Mouse (Mus musculus) intestine, embryonic 14.5 days (tissue): ENCODE data around the gene Thnsl1. TPM values are rescaled to one million over a fixed set of nuclear protein-coding genes. Genes with fewer than 3 reads are reported as not detected.
"Not testable (repeated sequence)": the region's sequence is repeated elsewhere in the genome, so short reads cannot be mapped to it uniquely, and the experiment has no call there.

ENCODE experiments used
- ATAC-seq: fragments of 200-750 bp; cut with Nextera tagmentation; replicated peaks from 2 replicates; pipeline ENCODE4 v1.8.0; 2017; ENCODE audit warnings: low read depth, moderate number of reproducible peaks, moderate TSS enrichment, moderate library complexity; ENCODE audit not compliant: low FRiP score, low TSS enrichment
- DNase-seq: peaks from one replicate; pipeline ENCODE4 v3.0.0-alpha.2; 2018; ENCODE audit warnings: low spot score
- H3K27ac ChIP-seq: fragments of 300-500 bp; sonication (generic); 2 replicates; pipeline ENCODE4 v1.5.1; 2014; ENCODE audit warnings: low read depth, mild to moderate bottlenecking, control low read depth
- H3K27me3 ChIP-seq: fragments of 300-500 bp; sonication (generic); replicated peaks from 2 replicates; pipeline ENCODE4 v1.6.1; 2014; ENCODE audit warnings: low read length, control low read depth; ENCODE audit not compliant: control insufficient read depth, insufficient read depth
- H3K36me3 ChIP-seq: fragments of 300-500 bp; sonication (generic); 2 replicates; pipeline ENCODE4 v1.6.1; 2014; ENCODE audit warnings: low read length, control low read depth; ENCODE audit not compliant: control insufficient read depth, insufficient read depth
- H3K4me1 ChIP-seq: fragments of 300-500 bp; sonication (generic); replicated peaks from 2 replicates; pipeline ENCODE4 v1.6.1; 2014; ENCODE audit warnings: low read length, control low read depth, mixed read lengths; ENCODE audit not compliant: control insufficient read depth, insufficient read depth
- H3K4me2 ChIP-seq: fragments of 300-500 bp; sonication (generic); 2 replicates; pipeline ENCODE4 v1.6.1; 2014; ENCODE audit warnings: low read length
- H3K4me3 ChIP-seq: fragments of 300-500 bp; sonication (generic); 2 replicates; pipeline ENCODE4 v1.5.1; 2014; ENCODE audit warnings: low read depth, low read length, control low read depth, mixed read lengths
- H3K9ac ChIP-seq: fragments of 300-500 bp; sonication (generic); 2 replicates; pipeline ENCODE4 v1.6.1; 2014; ENCODE audit warnings: mild to moderate bottlenecking, low read length
- H3K9me3 ChIP-seq: fragments of 300-500 bp; sonication (generic); 2 replicates; pipeline ENCODE4 v1.6.1; 2016; ENCODE audit warnings: low read length, control low read depth; ENCODE audit not compliant: control insufficient read depth
- WGBS: fragments of 180-500 bp; shearing (Covaris S2); extraction: QIAGEN DNeasy Blood & Tissue Kit; methylation state at CpG from one replicate; pipeline ENCODE4 v1.1.7; 2014; 5-methylcytosine and 5-hydroxymethylcytosine counted together
- polyA plus RNA-seq: library from polyadenylated mRNA; unstranded; fragments of >200 nt; fragmentation: Nextera tagmentation; extraction: Ambion mirVana; gene quantifications from 2 replicates; pipeline ENCODE4 v1.2.1, GENCODE M21; 2014

Gene Thnsl1
- polyA plus RNA-seq, 1 experiment from 2014 or later = 7.5 TPM

GRCm38 (mm10) chr2:21230276-21230675 is 24.8 kb downstream of the Thnsl1 start:
- Histone ChIP-seq H3K27me3 (no peaks in the 10 kb centered on the region), H3K4me1 (no peaks in the 10 kb centered on the region), H3K9ac (no peak overlapping the region), H3K4me2 (no peak overlapping the region), H3K36me3 (no peaks in the 10 kb centered on the region), H3K27ac (no peak overlapping the region), H3K9me3 (no peaks in the 10 kb centered on the region), H3K4me3 (no peak overlapping the region)
- no peak for DNase-seq
- 47% methylated on average over 2 of the region's 2 CpGs for WGBS
- no peak for ATAC-seq

- Histone ChIP-seq H3K4me2 (no peak overlapping the region), H3K4me3 (no peak overlapping the region), H3K36me3 (no peaks in the 10 kb centered on the region), H3K9me3 (no peaks in the 10 kb centered on the region), H3K4me1 (no peaks in the 10 kb centered on the region), H3K27ac (no peak overlapping the region), H3K9ac (no peak overlapping the region), H3K27me3 (no peaks in the 10 kb centered on the region)
- WGBS = 49% methylated on average over 3 of the region's 3 CpGs
- DNase-seq (no peak), ATAC-seq (no peak)
These were observed 25.6 kb downstream of the Thnsl1 start for GRCm38 (mm10) chr2:21231147-21231546.

GRCm38 (mm10) chr2:21234871-21235648 is 29.5 kb downstream of the Thnsl1 start:
- H3K27ac ChIP-seq = peak overlapping the region; percentile 40
- no peaks in the 10 kb centered on the region for H3K36me3 ChIP-seq
- 69% methylated on average over 9 of the region's 9 CpGs for WGBS
- peak; percentile 73 for DNase-seq
- H3K9ac ChIP-seq = no peak overlapping the region
- H3K4me1 ChIP-seq = no peaks in the 10 kb centered on the region
- peak; percentile 94 for ATAC-seq
- H3K9me3 ChIP-seq = no peaks in the 10 kb centered on the region
- no peak overlapping the region for H3K4me3 ChIP-seq
- no peak overlapping the region for H3K4me2 ChIP-seq
- H3K27me3 ChIP-seq = no peaks in the 10 kb centered on the region

- no peak for DNase-seq
- Histone ChIP-seq H3K9ac (no peak overlapping the region), H3K4me3 (no peak overlapping the region), H3K36me3 (no peaks in the 10 kb centered on the region), H3K27ac (0 out of 2 replicates have a peak overlapping the region, but pooled peaks have one; percentile 40), H3K4me2 (no peak overlapping the region), H3K27me3 (no peaks in the 10 kb centered on the region), H3K9me3 (no peaks in the 10 kb centered on the region), H3K4me1 (no peaks in the 10 kb centered on the region)
- no peak for ATAC-seq
- 90% methylated on average over 4 of the region's 4 CpGs for WGBS
These were observed 30.4 kb downstream of the Thnsl1 start for GRCm38 (mm10) chr2:21235844-21236386.

DNA sequence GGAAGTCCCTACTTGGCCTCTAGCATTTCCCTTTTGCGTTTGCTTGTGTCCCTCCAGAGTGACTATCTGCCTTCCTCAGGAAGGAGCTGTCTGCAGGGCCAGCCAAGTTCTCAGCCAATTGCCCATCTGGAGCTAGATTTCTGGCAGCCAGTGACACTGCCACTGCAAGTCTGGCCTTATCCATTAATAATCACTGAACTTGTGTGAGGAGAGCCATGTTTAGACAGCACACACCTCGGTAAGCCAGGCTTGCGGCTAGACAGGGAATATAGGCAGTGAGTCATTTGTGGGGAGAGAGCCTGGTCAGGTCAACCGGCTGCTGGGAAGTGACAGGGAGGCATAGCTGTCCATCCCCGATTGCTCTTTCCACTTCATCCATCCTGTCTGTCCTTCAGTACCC is 31.3 kb downstream of the Thnsl1 start:
- Histone ChIP-seq H3K9ac (no peak overlapping the region), H3K9me3 (no peaks in the 10 kb centered on the region), H3K4me1 (no peaks in the 10 kb centered on the region), H3K27me3 (no peaks in the 10 kb centered on the region), H3K4me2 (no peak overlapping the region), H3K36me3 (no peaks in the 10 kb centered on the region), H3K4me3 (no peak overlapping the region), H3K27ac (no peak overlapping the region)
- WGBS = 48% methylated on average over 5 of the region's 5 CpGs
- DNase-seq = no peak
- no peak for ATAC-seq

DNA sequence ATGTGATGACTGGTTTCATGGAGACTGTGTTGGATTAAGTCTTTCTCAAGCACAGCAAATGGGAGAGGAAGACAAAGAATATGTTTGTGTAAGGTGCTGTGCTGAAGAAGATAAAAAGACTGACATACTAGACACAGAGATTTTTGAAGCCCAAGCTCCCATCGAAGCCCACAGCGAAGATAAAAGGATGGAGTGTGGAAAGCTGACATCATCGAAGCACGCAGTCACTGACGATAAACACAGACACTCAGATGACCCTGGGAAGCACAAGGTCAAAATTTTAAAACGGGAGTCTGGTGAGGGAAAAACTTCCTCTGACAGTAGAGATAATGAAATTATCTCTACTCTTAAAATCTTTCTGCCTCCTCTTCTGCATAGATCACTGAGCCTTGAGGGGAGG is 38.6 kb downstream of the Thnsl1 start:
- not testable (repeated sequence) for H3K4me1 ChIP-seq, DNase-seq, H3K27ac ChIP-seq, H3K9ac ChIP-seq, H3K4me2 ChIP-seq, ATAC-seq, H3K27me3 ChIP-seq, H3K9me3 ChIP-seq, H3K4me3 ChIP-seq, H3K36me3 ChIP-seq
- 19% methylated on average over 4 of the region's 6 CpGs for WGBS

- H3K27me3 ChIP-seq = no peaks in the 10 kb centered on the region
- H3K4me3 ChIP-seq = no peak overlapping the region
- no peak overlapping the region for H3K27ac ChIP-seq
- H3K9ac ChIP-seq = no peak overlapping the region
- H3K4me1 ChIP-seq = no peaks in the 10 kb centered on the region
- WGBS = 57% methylated on average over 4 of the region's 4 CpGs
- no peak for ATAC-seq
- H3K36me3 ChIP-seq = no peaks in the 10 kb centered on the region
- H3K4me2 ChIP-seq = no peak overlapping the region
- no peak for DNase-seq
- no peaks in the 10 kb centered on the region for H3K9me3 ChIP-seq
These were observed 39.5 kb downstream of the Thnsl1 start for GRCm38 (mm10) chr2:21244986-21245385.

DNA sequence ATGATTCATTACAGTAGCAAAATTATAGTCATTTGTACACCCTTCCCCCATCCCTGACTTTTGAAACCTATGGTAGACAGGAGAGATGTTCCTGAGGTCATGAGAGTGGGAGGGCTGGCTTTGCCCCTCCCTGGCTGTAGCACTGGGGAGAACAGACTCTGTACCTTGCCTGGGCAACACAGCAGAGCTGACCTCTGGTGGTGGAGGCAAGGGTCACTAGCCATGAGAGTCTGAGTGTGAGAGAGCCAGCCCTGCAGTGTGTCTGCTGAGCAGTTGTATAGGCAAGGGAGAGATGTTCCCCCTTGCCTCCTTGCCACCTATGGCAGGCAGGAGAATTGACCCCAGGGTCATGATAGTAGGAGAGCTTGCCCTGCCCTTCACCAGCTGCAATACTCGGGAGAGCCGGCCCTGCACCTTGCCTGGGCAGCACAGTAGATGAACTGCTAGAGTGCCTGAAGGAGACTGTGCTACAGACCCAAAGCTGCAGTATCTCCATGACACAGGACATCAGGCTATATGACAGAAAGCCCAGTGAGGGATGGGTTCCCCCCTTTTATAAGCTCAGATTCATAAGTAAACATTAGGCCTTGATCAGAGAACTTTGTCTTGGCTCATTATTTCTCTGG is 40.1 kb downstream of the Thnsl1 start:
- H3K4me3 ChIP-seq = no peak overlapping the region
- H3K27me3 ChIP-seq = no peaks in the 10 kb centered on the region
- H3K4me1 ChIP-seq = no peaks in the 10 kb centered on the region
- H3K4me2 ChIP-seq = no peak overlapping the region
- H3K27ac ChIP-seq = no peak overlapping the region
- no peaks in the 10 kb centered on the region for H3K36me3 ChIP-seq
- no peak for ATAC-seq
- 44% methylated on average over 2 of the region's 2 CpGs for WGBS
- H3K9me3 ChIP-seq = no peaks in the 10 kb centered on the region
- DNase-seq = no peak
- H3K9ac ChIP-seq = no peak overlapping the region
